Mouse (Mus musculus): ENCODE results near the gene Tmem52b. TPM values are rescaled to one million over a fixed set of nuclear protein-coding genes. Genes with fewer than 3 reads are reported as not detected.

The Tmem52b gene
- polyA plus RNA-seq, 1 experiment, result not detected

DNA sequence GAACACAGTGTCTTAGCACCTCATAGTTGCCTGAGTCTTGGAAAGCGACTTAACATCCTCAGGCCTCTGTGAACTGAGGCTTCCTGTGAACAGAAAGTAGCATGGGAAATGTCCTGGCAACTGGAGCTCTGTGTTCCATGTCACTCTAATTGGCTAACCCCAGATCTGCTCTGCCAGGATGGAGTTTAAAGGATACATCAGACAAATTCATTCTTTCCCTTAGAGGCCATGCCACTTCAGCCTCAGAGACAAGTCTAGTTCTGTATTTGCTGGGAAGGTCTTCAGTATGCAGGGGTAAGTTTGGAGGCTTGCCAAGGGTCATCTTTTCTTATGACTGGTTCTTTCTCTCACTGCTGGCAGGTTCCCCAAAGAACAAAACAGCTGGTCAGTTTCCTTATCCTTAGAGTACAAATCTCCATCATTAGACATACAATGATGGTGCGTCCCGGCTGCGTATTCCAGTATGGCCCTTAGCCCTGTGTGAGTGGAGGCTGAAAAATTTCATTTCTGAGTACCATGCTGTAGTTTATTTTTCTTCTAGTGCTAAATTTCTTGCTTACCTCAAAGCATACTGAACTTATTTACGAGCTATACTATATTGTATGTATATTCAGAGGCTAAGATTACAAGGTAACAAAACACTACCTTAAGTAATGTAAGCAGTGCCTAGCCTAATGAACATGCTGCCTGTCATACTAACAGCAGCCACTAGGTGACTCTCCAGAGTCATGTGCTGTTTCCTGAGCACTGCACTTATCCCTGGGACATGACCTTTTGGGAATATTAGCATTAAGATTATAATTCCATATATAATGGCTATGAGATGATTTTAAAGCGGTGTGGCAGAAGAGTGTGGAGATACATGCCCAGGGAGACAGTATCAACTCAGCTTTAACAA lies 31.6 kb downstream of the Tmem52b start:
- no peaks in the 10 kb centered on the region for H3K4me1 ChIP-seq (ENCODE audit: control insufficient read depth, insufficient read depth, insufficient read length, low read length)
- H3K4me3 ChIP-seq (ENCODE audit: insufficient read depth, low read depth, low read length), result no peak overlapping the region
- no peak overlapping the region for H3K27ac ChIP-seq (replicated peaks; ENCODE audit: low read depth, low read length)

DNA sequence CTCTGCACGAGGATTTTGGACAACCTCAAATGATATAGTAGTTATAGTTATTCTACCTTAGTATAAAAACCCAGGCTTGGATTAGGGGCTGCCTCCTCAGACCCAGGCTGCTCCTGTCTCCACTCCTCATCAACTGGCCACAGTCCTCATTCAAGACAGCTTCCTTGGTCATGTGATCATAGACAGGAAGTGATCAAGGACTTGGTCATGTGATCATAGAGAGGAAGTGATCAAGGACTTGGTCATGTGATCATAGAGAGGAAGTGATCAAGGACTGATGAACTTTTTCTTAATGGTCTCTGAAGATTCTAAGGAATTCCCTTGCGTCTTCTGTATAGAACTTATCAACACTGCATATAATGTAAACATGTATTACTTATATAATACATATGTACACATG lies 34.9 kb downstream of the Tmem52b start:
- Histone ChIP-seq H3K27ac (replicated peaks; ENCODE audit: low read depth, low read length) (no peak overlapping the region), H3K4me1 (ENCODE audit: control insufficient read depth, insufficient read depth, insufficient read length, low read length) (no peaks in the 10 kb centered on the region), H3K4me3 (ENCODE audit: insufficient read depth, low read depth, low read length) (no peak overlapping the region)

DNA sequence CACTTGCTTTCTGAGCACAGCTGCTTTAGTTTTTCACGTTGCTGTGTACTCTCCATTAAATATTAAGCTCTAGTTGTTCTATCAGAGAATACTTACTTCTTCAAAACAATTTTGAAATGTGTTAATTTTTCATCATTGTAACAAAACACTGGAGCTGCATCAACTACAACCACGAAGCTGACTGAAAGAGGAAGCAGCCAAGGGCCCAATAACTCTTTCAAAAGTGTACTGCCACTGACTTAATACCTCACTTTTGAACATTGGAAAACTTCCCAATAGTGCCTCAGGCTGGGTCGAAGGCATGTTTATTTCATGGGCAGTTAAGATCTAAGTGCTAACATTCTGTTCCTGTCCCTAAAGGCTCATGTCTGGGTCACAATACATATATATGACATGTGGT lies 35.7 kb downstream of the Tmem52b start:
- Histone ChIP-seq H3K27ac (replicated peaks; ENCODE audit: low read depth, low read length) (no peak overlapping the region), H3K4me1 (ENCODE audit: control insufficient read depth, insufficient read depth, insufficient read length, low read length) (no peaks in the 10 kb centered on the region), H3K4me3 (ENCODE audit: insufficient read depth, low read depth, low read length) (no peak overlapping the region)

DNA sequence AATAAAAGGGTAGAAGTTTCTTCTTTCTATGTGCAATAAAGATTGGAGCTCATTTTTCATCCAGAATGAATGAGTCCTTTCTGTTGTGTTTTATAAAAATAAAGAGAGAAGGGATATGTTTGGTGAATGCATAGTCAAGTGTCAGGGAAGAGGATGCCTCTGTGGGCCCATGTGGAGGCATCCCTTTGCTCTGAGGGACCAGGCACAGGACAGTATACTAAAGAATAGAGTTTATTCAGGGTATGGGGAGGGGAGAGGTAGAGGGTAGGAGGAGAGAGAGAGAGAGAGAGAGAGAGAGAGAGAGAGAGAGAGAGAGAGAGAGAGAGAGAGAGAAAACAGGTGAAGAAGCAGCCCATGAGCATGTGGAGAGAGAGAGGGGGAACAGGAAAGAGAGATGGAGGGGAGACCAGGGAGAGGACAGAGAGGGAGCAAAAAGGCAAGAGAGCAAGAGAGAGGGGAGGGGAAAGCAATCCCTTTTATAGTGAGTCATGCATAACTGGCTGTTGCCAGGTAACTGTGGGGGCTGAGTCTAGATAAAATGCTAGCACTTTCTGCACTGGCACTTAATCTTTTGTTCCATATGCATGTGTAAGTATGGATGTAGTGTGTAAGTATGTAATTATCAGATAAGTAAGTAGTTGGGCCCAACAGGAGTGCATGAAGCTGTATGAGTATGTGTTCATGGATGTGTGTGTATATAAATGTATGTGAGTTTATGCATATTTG lies 45.1 kb downstream of the Tmem52b start:
- Histone ChIP-seq H3K4me1 (ENCODE audit: control insufficient read depth, insufficient read depth, insufficient read length, low read length) (no peaks in the 10 kb centered on the region), H3K27ac (replicated peaks; ENCODE audit: low read depth, low read length) (no peak overlapping the region), H3K4me3 (ENCODE audit: insufficient read depth, low read depth, low read length) (no peak overlapping the region)

DNA sequence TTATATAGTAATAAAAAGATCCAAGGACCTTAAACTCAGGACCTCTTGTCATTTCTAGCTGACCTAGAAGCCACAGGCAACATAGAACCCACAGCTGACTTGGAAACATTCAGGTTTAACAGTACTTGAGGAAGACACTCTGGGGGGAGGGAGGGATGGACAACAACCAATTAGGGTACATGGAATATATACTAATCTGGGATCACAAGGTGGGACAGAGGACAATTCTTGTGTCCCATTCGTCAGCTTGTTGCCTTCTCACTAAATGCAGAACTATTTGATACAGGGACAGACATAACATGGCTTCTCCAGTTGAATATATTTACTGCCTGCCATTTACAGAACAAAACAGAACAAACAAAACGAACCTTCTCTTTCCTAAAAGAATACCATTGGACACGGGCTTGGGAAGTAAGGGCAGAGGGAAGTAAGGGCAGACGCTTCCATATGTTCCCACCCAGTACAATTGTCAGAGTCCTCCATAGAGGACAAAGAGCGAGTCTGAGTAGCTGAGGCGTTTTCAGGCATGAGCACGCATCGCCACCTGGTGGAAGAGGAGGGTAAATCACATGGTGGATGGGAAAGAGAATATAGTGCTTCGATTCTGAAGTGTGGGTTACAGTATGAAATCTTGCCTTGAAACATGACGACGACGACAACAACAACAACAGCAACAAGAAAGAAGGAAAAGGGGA lies 46.7 kb downstream of the Tmem52b start:
- no peaks in the 10 kb centered on the region for H3K4me1 ChIP-seq (ENCODE audit: control insufficient read depth, insufficient read depth, insufficient read length, low read length)
- no peak overlapping the region for H3K27ac ChIP-seq (replicated peaks; ENCODE audit: low read depth, low read length)
- no peak overlapping the region for H3K4me3 ChIP-seq (ENCODE audit: insufficient read depth, low read depth, low read length)

DNA sequence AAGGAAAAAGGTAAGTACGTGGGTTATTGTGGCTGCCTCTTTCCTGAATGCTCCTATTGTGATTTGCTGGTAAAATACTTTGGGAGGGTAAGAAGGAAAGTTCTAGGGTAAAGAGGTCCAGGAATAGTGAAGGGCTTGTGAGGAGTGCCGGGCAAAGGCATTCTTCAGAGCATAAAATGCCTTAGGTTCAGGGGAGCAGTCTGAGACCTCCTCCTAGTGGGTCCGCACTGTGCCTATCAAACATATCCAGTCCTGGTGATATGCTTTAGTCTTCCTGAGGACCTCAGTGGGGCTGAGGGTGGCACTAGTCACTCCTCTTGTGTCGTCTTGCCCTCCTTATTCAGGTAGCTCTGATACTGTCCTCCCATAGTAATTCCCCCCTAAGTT lies 47.3 kb downstream of the Tmem52b start:
- Histone ChIP-seq H3K4me3 (ENCODE audit: insufficient read depth, low read depth, low read length) (no peak overlapping the region), H3K27ac (replicated peaks; ENCODE audit: low read depth, low read length) (no peak overlapping the region), H3K4me1 (ENCODE audit: control insufficient read depth, insufficient read depth, insufficient read length, low read length) (no peaks in the 10 kb centered on the region)

DNA sequence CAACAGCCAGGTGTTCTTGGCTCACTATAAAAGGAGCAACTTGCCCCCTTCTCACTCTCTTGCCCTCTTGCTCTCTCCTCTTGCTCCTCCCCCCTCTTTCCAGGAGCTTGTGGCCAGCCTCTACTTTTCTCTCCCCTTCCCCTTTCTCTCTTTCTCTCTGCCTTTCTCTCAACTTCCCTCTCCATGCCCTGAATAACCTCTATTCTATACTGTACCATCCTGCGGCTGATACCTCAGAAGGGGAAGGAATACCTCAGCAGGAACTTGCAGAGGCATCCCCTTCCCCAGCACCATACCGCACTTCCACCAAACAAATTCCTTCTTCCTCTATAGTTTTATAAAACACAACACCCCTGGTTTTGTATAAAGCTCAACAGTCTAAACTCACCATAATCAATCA lies 52.9 kb downstream of the Tmem52b start:
- Histone ChIP-seq H3K27ac (replicated peaks; ENCODE audit: low read depth, low read length) (no peak overlapping the region), H3K4me3 (ENCODE audit: insufficient read depth, low read depth, low read length) (no peak overlapping the region), H3K4me1 (ENCODE audit: control insufficient read depth, insufficient read depth, insufficient read length, low read length) (no peaks in the 10 kb centered on the region)

Other genes starting within 250 kb of the Tmem52b start
- gene Cd69, start 237.1 kb upstream of the Tmem52b start, polyA plus RNA-seq (2012; ENCODE audit: insufficient read depth, insufficient read length, missing spikeins), result not detected in 2 replicates
- not detected in 2 replicates for gene 4922502D21Rik, start 180.8 kb upstream of the Tmem52b start, polyA plus RNA-seq (2012; ENCODE audit: insufficient read depth, insufficient read length, missing spikeins)
- gene Clec12a, start 169.9 kb upstream of the Tmem52b start, polyA plus RNA-seq (2012; ENCODE audit: insufficient read depth, insufficient read length, missing spikeins), result 2.7 and 6.3 TPM in 2 replicates
- gene Clec12b, start 126.7 kb upstream of the Tmem52b start, polyA plus RNA-seq (2012; ENCODE audit: insufficient read depth, insufficient read length, missing spikeins), result not detected in 2 replicates
- not detected in 2 replicates for gene Clec1b, start 115.3 kb upstream of the Tmem52b start, polyA plus RNA-seq (2012; ENCODE audit: insufficient read depth, insufficient read length, missing spikeins)
- 0.63 TPM in 1 of 2 replicates, not detected in the other for gene Clec9a, start 103.7 kb upstream of the Tmem52b start, polyA plus RNA-seq (2012; ENCODE audit: insufficient read depth, insufficient read length, missing spikeins)
- 2.1 and 2.5 TPM in 2 replicates for gene Clec1a, start 60.6 kb upstream of the Tmem52b start, polyA plus RNA-seq (2012; ENCODE audit: insufficient read depth, insufficient read length, missing spikeins)
- gene Olr1, start 5.4 kb upstream of the Tmem52b start, polyA plus RNA-seq (2012; ENCODE audit: insufficient read depth, insufficient read length, missing spikeins), result not detected in 2 replicates
- gene Gabarapl1, start 20.6 kb downstream of the Tmem52b start, polyA plus RNA-seq (2012; ENCODE audit: insufficient read depth, insufficient read length, missing spikeins), result 111 and 147 TPM in 2 replicates
- gene Klre1, start 65.3 kb downstream of the Tmem52b start, polyA plus RNA-seq (2012; ENCODE audit: insufficient read depth, insufficient read length, missing spikeins), result not detected in 2 replicates
- gene Klrd1, start 79.2 kb downstream of the Tmem52b start, polyA plus RNA-seq (2012; ENCODE audit: insufficient read depth, insufficient read length, missing spikeins), result 2.0 TPM in 1 of 2 replicates, not detected in the other
- gene Klrk1, start 111.3 kb downstream of the Tmem52b start, polyA plus RNA-seq (2012; ENCODE audit: insufficient read depth, insufficient read length, missing spikeins), result 0.83 and 1.1 TPM in 2 replicates
- gene Klrc3, start 130.8 kb downstream of the Tmem52b start, polyA plus RNA-seq (2012; ENCODE audit: insufficient read depth, insufficient read length, missing spikeins), result not detected in 2 replicates
- not detected in 2 replicates for gene Klrc2, start 148.1 kb downstream of the Tmem52b start, polyA plus RNA-seq (2012; ENCODE audit: insufficient read depth, insufficient read length, missing spikeins)
- gene Klrc1, start 166.4 kb downstream of the Tmem52b start, polyA plus RNA-seq (2012; ENCODE audit: insufficient read depth, insufficient read length, missing spikeins), result not detected in 2 replicates
- not detected in 2 replicates for gene Klri1, start 204.6 kb downstream of the Tmem52b start, polyA plus RNA-seq (2012; ENCODE audit: insufficient read depth, insufficient read length, missing spikeins)
- gene Klri2, start 227.9 kb downstream of the Tmem52b start, polyA plus RNA-seq (2012; ENCODE audit: insufficient read depth, insufficient read length, missing spikeins), result not detected in 2 replicates

Data from brown adipose tissue, adult 24 weeks (tissue).